Mouse (Mus musculus) heart, embryonic 13.5 days (tissue): ENCODE data around the gene Atp13a3. TPM values are rescaled to one million over a fixed set of nuclear protein-coding genes. Genes with fewer than 3 reads are reported as not detected.
A peak's percentile ranks its signal among the peaks of the same experiment; 100 is the strongest.

Experiments
- ATAC-seq: fragments of 200-750 bp; cut with Nextera tagmentation; 2 replicates; pipeline ENCODE4 v1.8.0; 2017; ENCODE audit warnings: moderate TSS enrichment; ENCODE audit not compliant: insufficient number of reproducible peaks, low FRiP score, low TSS enrichment; ENCODE audit errors: extremely low read depth
- H3K27ac ChIP-seq: fragments of 300-500 bp; sonication (generic); replicated peaks from 2 replicates; pipeline ENCODE4 v1.5.1; 2015; ENCODE audit warnings: moderate library complexity, mild to moderate bottlenecking, inconsistent platforms
- H3K27me3 ChIP-seq: fragments of 300-500 bp; sonication (generic); replicated peaks from 2 replicates; pipeline ENCODE4 v1.6.1; 2015; ENCODE audit warnings: mild to moderate bottlenecking, inconsistent platforms
- H3K36me3 ChIP-seq: fragments of 300-500 bp; sonication (generic); 2 replicates; pipeline ENCODE4 v1.6.1; 2015; ENCODE audit warnings: mild to moderate bottlenecking, inconsistent platforms
- H3K4me1 ChIP-seq: fragments of 300-500 bp; sonication (generic); 2 replicates; pipeline ENCODE4 v1.6.1; 2015; ENCODE audit warnings: inconsistent platforms
- H3K4me2 ChIP-seq: fragments of 300-500 bp; sonication (generic); 2 replicates; pipeline ENCODE4 v1.6.1; 2015; ENCODE audit warnings: inconsistent platforms, mild to moderate bottlenecking, moderate library complexity
- H3K4me3 ChIP-seq: fragments of 300-500 bp; sonication (generic); 2 replicates; pipeline ENCODE4 v1.5.1; 2015; ENCODE audit warnings: moderate library complexity, mild to moderate bottlenecking, inconsistent platforms
- H3K9ac ChIP-seq: fragments of 300-500 bp; sonication (generic); 2 replicates; pipeline ENCODE4 v1.6.1; 2015; ENCODE audit warnings: inconsistent platforms, mild to moderate bottlenecking, moderate library complexity
- H3K9me3 ChIP-seq: fragments of 300-500 bp; sonication (generic); 2 replicates; pipeline ENCODE4 v1.6.1; 2016; ENCODE audit warnings: inconsistent platforms
- WGBS: fragments of 180-500 bp; shearing (Covaris S2); methylation state at CpG from one replicate; pipeline ENCODE4 v1.1.7; 2015; ENCODE audit warnings: mixed read lengths; 5-methylcytosine and 5-hydroxymethylcytosine counted together
- polyA plus RNA-seq: library from polyadenylated mRNA; unstranded; fragments of >200 nt; fragmentation: Nextera tagmentation; extraction: Ambion mirVana; gene quantifications from 2 replicates; pipeline ENCODE4 v1.2.1, GENCODE M21; 2015

Atp13a3 gene
- polyA plus RNA-seq, 1 experiment from 2014 or later: 6.8 TPM

GRCm38 (mm10) chr16:30310647-30311046 lies 95.1 kb downstream of the Atp13a3 start, which contains the start of gene Gp5:
TSS of gene Gp5 (minus strand) at chr16:30310779.
- ATAC-seq: no peak
- H3K4me3 ChIP-seq: peak within 1 kb of the TSS; percentile 68
- H3K36me3 ChIP-seq: peaks cover 11% of the 10 kb centered on the region
- H3K27ac ChIP-seq: no peak within 1 kb of the TSS
- peak within 1 kb of the TSS; percentile 76; the same call in 1 of the 2 replicates for H3K9ac ChIP-seq
- no peaks in the 10 kb centered on the region for H3K9me3 ChIP-seq
- H3K4me1 ChIP-seq: peaks cover 20% of the 10 kb centered on the region
- H3K4me2 ChIP-seq: peak within 1 kb of the TSS; percentile 99
- peaks cover 65% of the 10 kb centered on the region for H3K27me3 ChIP-seq

GRCm38 (mm10) chr16:30310171-30310515 lies 95.6 kb downstream of the Atp13a3 start:
- 59% methylated on average over 8 of the region's 8 CpGs for WGBS
- Histone ChIP-seq H3K27ac (no peak overlapping the region), H3K9me3 (no peaks in the 10 kb centered on the region), H3K4me3 (no peak overlapping the region), H3K4me1 (peaks cover 20% of the 10 kb centered on the region), H3K27me3 (peaks cover 69% of the 10 kb centered on the region), H3K36me3 (peaks cover 8% of the 10 kb centered on the region), H3K4me2 (0 out of 2 replicates have a peak overlapping the region, but pooled peaks have one; percentile 99), H3K9ac (no peak overlapping the region)
- no peak for ATAC-seq

- Histone ChIP-seq H3K27me3 (peaks cover 73% of the 10 kb centered on the region), H3K27ac (no peak overlapping the region), H3K9me3 (no peaks in the 10 kb centered on the region), H3K4me1 (peaks cover 20% of the 10 kb centered on the region), H3K36me3 (peaks cover 2% of the 10 kb centered on the region), H3K4me3 (peak overlapping the region; percentile 68), H3K4me2 (peak overlapping the region; percentile 99), H3K9ac (peak overlapping the region; percentile 76; the same call in 1 of the 2 replicates)
- no peak for ATAC-seq
- 5% methylated on average over 34 of the region's 34 CpGs for WGBS
Observed at GRCm38 (mm10) chr16:30309395-30310170, 96.2 kb downstream of the Atp13a3 start.

- Histone ChIP-seq H3K4me3 (peak overlapping the region; percentile 68), H3K27me3 (peaks cover 81% of the 10 kb centered on the region), H3K36me3 (peaks cover 2% of the 10 kb centered on the region), H3K27ac (no peak overlapping the region), H3K4me1 (peaks cover 20% of the 10 kb centered on the region), H3K9ac (peak overlapping the region; percentile 76), H3K9me3 (no peaks in the 10 kb centered on the region), H3K4me2 (peak overlapping the region; percentile 99)
- no peak for ATAC-seq
- under 1% methylated on average over 72 of the region's 72 CpGs for WGBS
Observed at GRCm38 (mm10) chr16:30308616-30309394, 97.0 kb downstream of the Atp13a3 start.

GRCm38 (mm10) chr16:30307961-30308615 lies 97.7 kb downstream of the Atp13a3 start:
- WGBS: 14% methylated on average over 29 of the region's 29 CpGs
- ATAC-seq: no peak
- no peak overlapping the region for H3K27ac ChIP-seq
- peaks cover 88% of the 10 kb centered on the region for H3K27me3 ChIP-seq
- H3K4me2 ChIP-seq: peak overlapping the region; percentile 99
- H3K9me3 ChIP-seq: no peaks in the 10 kb centered on the region
- peak overlapping the region; percentile 76 for H3K9ac ChIP-seq
- H3K36me3 ChIP-seq: peaks cover 2% of the 10 kb centered on the region
- H3K4me3 ChIP-seq: peak overlapping the region; percentile 68
- peaks cover 20% of the 10 kb centered on the region for H3K4me1 ChIP-seq

- Histone ChIP-seq H3K9ac (no peak overlapping the region), H3K27me3 (peaks cover 94% of the 10 kb centered on the region), H3K4me2 (no peak overlapping the region), H3K36me3 (no peaks in the 10 kb centered on the region), H3K27ac (no peak overlapping the region), H3K9me3 (no peaks in the 10 kb centered on the region), H3K4me1 (peaks cover 20% of the 10 kb centered on the region), H3K4me3 (no peak overlapping the region)
- ATAC-seq: no peak
- 45% methylated on average over 12 of the region's 12 CpGs for WGBS
Observed at GRCm38 (mm10) chr16:30307306-30307705, 98.5 kb downstream of the Atp13a3 start.

- Histone ChIP-seq H3K4me2 (no peak overlapping the region), H3K27ac (no peak overlapping the region), H3K4me1 (peaks cover 20% of the 10 kb centered on the region), H3K36me3 (no peaks in the 10 kb centered on the region), H3K4me3 (no peak overlapping the region), H3K9ac (no peak overlapping the region), H3K9me3 (no peaks in the 10 kb centered on the region), H3K27me3 (peaks cover 96% of the 10 kb centered on the region)
- 77% methylated on average over 4 of the region's 4 CpGs for WGBS
- no peak for ATAC-seq
Observed at GRCm38 (mm10) chr16:30306102-30306501, 99.7 kb downstream of the Atp13a3 start.

GRCm38 (mm10) chr16:30304236-30304635 lies 101.5 kb downstream of the Atp13a3 start:
- Histone ChIP-seq H3K36me3 (no peaks in the 10 kb centered on the region), H3K27ac (no peak overlapping the region), H3K4me3 (no peak overlapping the region), H3K9ac (no peak overlapping the region), H3K4me2 (no peak overlapping the region), H3K4me1 (peaks cover 12% of the 10 kb centered on the region), H3K9me3 (no peaks in the 10 kb centered on the region), H3K27me3 (peaks cover 89% of the 10 kb centered on the region)
- ATAC-seq: no peak
- 50% methylated on average over 5 of the region's 5 CpGs for WGBS

- Histone ChIP-seq H3K4me3 (no peak overlapping the region), H3K9ac (no peak overlapping the region), H3K9me3 (no peaks in the 10 kb centered on the region), H3K27ac (no peak overlapping the region), H3K27me3 (peaks cover 81% of the 10 kb centered on the region), H3K4me2 (no peak overlapping the region), H3K36me3 (no peaks in the 10 kb centered on the region), H3K4me1 (peaks cover 4% of the 10 kb centered on the region)
- no peak for ATAC-seq
- WGBS: 76% methylated on average over 2 of the region's 2 CpGs
Observed at GRCm38 (mm10) chr16:30303411-30303810, 102.4 kb downstream of the Atp13a3 start.

- ATAC-seq: no peak
- WGBS: 73% methylated on average over 6 of the region's 6 CpGs
- no peaks in the 10 kb centered on the region for H3K9me3 ChIP-seq
- no peaks in the 10 kb centered on the region for H3K36me3 ChIP-seq
- H3K9ac ChIP-seq: no peak overlapping the region
- H3K27ac ChIP-seq: no peak overlapping the region
- no peak overlapping the region for H3K4me2 ChIP-seq
- no peak overlapping the region for H3K4me3 ChIP-seq
- peaks cover 74% of the 10 kb centered on the region for H3K27me3 ChIP-seq
- no peaks in the 10 kb centered on the region for H3K4me1 ChIP-seq
Observed at GRCm38 (mm10) chr16:30302686-30303085, 103.1 kb downstream of the Atp13a3 start.

- ATAC-seq: no peak
- no peak overlapping the region for H3K4me2 ChIP-seq
- 58% methylated on average over 10 of the region's 10 CpGs for WGBS
Observed at GRCm38 (mm10) chr16:30299711-30300277, 106.0 kb downstream of the Atp13a3 start.

More at GRCm38 (mm10) chr16:30299711-30300277, 106.0 kb downstream of the Atp13a3 start:
- Histone ChIP-seq H3K36me3 (no peaks in the 10 kb centered on the region), H3K4me3 (no peak overlapping the region), H3K27me3 (peaks cover 48% of the 10 kb centered on the region), H3K9me3 (no peaks in the 10 kb centered on the region), H3K9ac (no peak overlapping the region), H3K27ac (no peak overlapping the region), H3K4me1 (no peaks in the 10 kb centered on the region)
